Mouse (Mus musculus) lung, postnatal 25 days (tissue): Measurements from ENCODE around the gene Gm20931.
"Not testable (repeated sequence)": the region's sequence is repeated elsewhere in the genome, so short reads cannot be mapped to it uniquely, and the experiment has no call there.

ENCODE experiments used
- DNase-seq: peaks from one replicate; pipeline ENCODE4 v3.0.0; 2022; ENCODE audit warnings: low spot score

Gene Gm20931

GRCm38 (mm10) chrY:55213420-55213819, at the start of gene Gm20931:
Gm20931 (plus strand) TSS chrY:55213720.
- not testable (repeated sequence) for DNase-seq
